Mouse (Mus musculus): ENCODE results near the gene Jak3. TPM values are rescaled to one million over a fixed set of nuclear protein-coding genes. Genes with fewer than 3 reads are reported as not detected.

Gene Jak3
- polyA plus RNA-seq, 1 experiment: 1.5 TPM

GRCm38 (mm10) chr8:71660325-71661120 is 15.6 kb upstream of the Jak3 start:
- no peaks in the 10 kb centered on the region for H3K79me2 ChIP-seq (ENCODE audit: control insufficient read depth, insufficient read depth)
- TF ChIP-seq POLR2A (IDR thresholded peaks at IDR 0.05; ENCODE audit: insufficient read length, low read depth) (no peak), USF1 (IDR thresholded peaks at IDR 0.05; ENCODE audit: low read depth) (no peak), SRF (IDR thresholded peaks at IDR 0.05; ENCODE audit: control insufficient read depth, insufficient read length, low read depth) (no peak), TCF3 (IDR thresholded peaks at IDR 0.05; ENCODE audit: insufficient read length, low read depth) (no peak), CEBPB (IDR thresholded peaks at IDR 0.05; ENCODE audit: insufficient read depth, poor library complexity, severe bottlenecking) (no peak), MAX (IDR thresholded peaks at IDR 0.05; ENCODE audit: low read depth) (no peak), MYOD1 (IDR thresholded peaks at IDR 0.05; ENCODE audit: control insufficient read depth in 1 of 3, insufficient read length in 2 of 3, low read depth in 2 of 3) (no peak), MYOG (IDR thresholded peaks at IDR 0.05; ENCODE audit: control insufficient read depth in 1 of 3, insufficient read depth in 1 of 3, insufficient read length in 2 of 3, low read depth in 2 of 3) (no peak), E2F4 (IDR thresholded peaks at IDR 0.05; ENCODE audit: insufficient read depth) (no peak), TCF12 (IDR thresholded peaks at IDR 0.05; ENCODE audit: insufficient read depth, poor library complexity, severe bottlenecking) (no peak), POLR2AphosphoS2 (IDR thresholded peaks at IDR 0.05; ENCODE audit: insufficient read length, low read depth) (no peak), REST (IDR thresholded peaks at IDR 0.05; ENCODE audit: insufficient read depth, insufficient read length) (no peak)
- no peaks in the 10 kb centered on the region for H3K36me3 ChIP-seq (ENCODE audit: control insufficient read depth, insufficient read depth)
- H3K4me3 ChIP-seq: no peak overlapping the region
- peak overlapping the region; percentile 44 for H3K4me2 ChIP-seq (ENCODE audit: low read depth)
- no peak overlapping the region for H3ac ChIP-seq (ENCODE audit: control insufficient read depth, insufficient read length)
- peaks cover 9% of the 10 kb centered on the region for H3K27me3 ChIP-seq (ENCODE audit: control insufficient read depth, insufficient read depth, insufficient read length)

- Histone ChIP-seq H3K4me2 (ENCODE audit: low read depth) (peak overlapping the region; percentile 85), H3K27me3 (ENCODE audit: control insufficient read depth, insufficient read depth, insufficient read length) (peaks cover 8% of the 10 kb centered on the region), H3K4me3 (peak overlapping the region; percentile 12), H3ac (ENCODE audit: control insufficient read depth, insufficient read length) (no peak overlapping the region), H3K79me2 (ENCODE audit: control insufficient read depth, insufficient read depth) (no peaks in the 10 kb centered on the region), H3K36me3 (ENCODE audit: control insufficient read depth, insufficient read depth) (no peaks in the 10 kb centered on the region)
- peak; percentile 21 for TF ChIP-seq POLR2A (IDR thresholded peaks at IDR 0.05; ENCODE audit: insufficient read length, low read depth)
- TF ChIP-seq MYOD1 (IDR thresholded peaks at IDR 0.05; ENCODE audit: control insufficient read depth in 1 of 3, insufficient read length in 2 of 3, low read depth in 2 of 3): peak in 1 of 3 experiments; percentile 56
- no peak for TF ChIP-seq SRF (IDR thresholded peaks at IDR 0.05; ENCODE audit: control insufficient read depth, insufficient read length, low read depth)
- TF ChIP-seq MYOG (IDR thresholded peaks at IDR 0.05; ENCODE audit: control insufficient read depth in 1 of 3, insufficient read depth in 1 of 3, insufficient read length in 2 of 3, low read depth in 2 of 3): peak in 1 of 3 experiments; percentile 37
- TF ChIP-seq POLR2AphosphoS2 (IDR thresholded peaks at IDR 0.05; ENCODE audit: insufficient read length, low read depth): peak; percentile 52
- no peak for TF ChIP-seq CEBPB (IDR thresholded peaks at IDR 0.05; ENCODE audit: insufficient read depth, poor library complexity, severe bottlenecking)
- TF ChIP-seq MAX (IDR thresholded peaks at IDR 0.05; ENCODE audit: low read depth): no peak
Observed at GRCm38 (mm10) chr8:71665331-71666130, 10.6 kb upstream of the Jak3 start.

- Histone ChIP-seq H3K27me3 (ENCODE audit: control insufficient read depth, insufficient read depth, insufficient read length) (peaks cover 8% of the 10 kb centered on the region), H3K4me2 (ENCODE audit: low read depth) (peak overlapping the region; percentile 85), H3K36me3 (ENCODE audit: control insufficient read depth, insufficient read depth) (no peaks in the 10 kb centered on the region), H3ac (ENCODE audit: control insufficient read depth, insufficient read length) (no peak overlapping the region), H3K79me2 (ENCODE audit: control insufficient read depth, insufficient read depth) (no peaks in the 10 kb centered on the region), H3K4me3 (no peak overlapping the region)
- TF ChIP-seq TCF3 (IDR thresholded peaks at IDR 0.05; ENCODE audit: insufficient read length, low read depth): no peak
- no peak for TF ChIP-seq USF1 (IDR thresholded peaks at IDR 0.05; ENCODE audit: low read depth)
- no peak for TF ChIP-seq CEBPB (IDR thresholded peaks at IDR 0.05; ENCODE audit: insufficient read depth, poor library complexity, severe bottlenecking)
- TF ChIP-seq E2F4 (IDR thresholded peaks at IDR 0.05; ENCODE audit: insufficient read depth): no peak
- TF ChIP-seq MYOG (IDR thresholded peaks at IDR 0.05; ENCODE audit: control insufficient read depth in 1 of 3, insufficient read depth in 1 of 3, insufficient read length in 2 of 3, low read depth in 2 of 3): no peak
- TF ChIP-seq TCF12 (IDR thresholded peaks at IDR 0.05; ENCODE audit: insufficient read depth, poor library complexity, severe bottlenecking): no peak
- no peak for TF ChIP-seq REST (IDR thresholded peaks at IDR 0.05; ENCODE audit: insufficient read depth, insufficient read length)
- TF ChIP-seq MAX (IDR thresholded peaks at IDR 0.05; ENCODE audit: low read depth): no peak
- no peak for TF ChIP-seq SRF (IDR thresholded peaks at IDR 0.05; ENCODE audit: control insufficient read depth, insufficient read length, low read depth)
- TF ChIP-seq POLR2A (IDR thresholded peaks at IDR 0.05; ENCODE audit: insufficient read length, low read depth): no peak
- no peak for TF ChIP-seq MYOD1 (IDR thresholded peaks at IDR 0.05; ENCODE audit: control insufficient read depth in 1 of 3, insufficient read length in 2 of 3, low read depth in 2 of 3)
- TF ChIP-seq POLR2AphosphoS2 (IDR thresholded peaks at IDR 0.05; ENCODE audit: insufficient read length, low read depth): no peak
Observed at GRCm38 (mm10) chr8:71666855-71667254, 9.2 kb upstream of the Jak3 start.

GRCm38 (mm10) chr8:71667256-71667655 is 8.8 kb upstream of the Jak3 start:
- H3K36me3 ChIP-seq (ENCODE audit: control insufficient read depth, insufficient read depth): no peaks in the 10 kb centered on the region
- no peaks in the 10 kb centered on the region for H3K79me2 ChIP-seq (ENCODE audit: control insufficient read depth, insufficient read depth)
- peak overlapping the region; percentile 85 for H3K4me2 ChIP-seq (ENCODE audit: low read depth)
- H3K4me3 ChIP-seq: peak overlapping the region; percentile 44
- H3K27me3 ChIP-seq (ENCODE audit: control insufficient read depth, insufficient read depth, insufficient read length): peaks cover 6% of the 10 kb centered on the region
- TF ChIP-seq TCF12 (IDR thresholded peaks at IDR 0.05; ENCODE audit: insufficient read depth, poor library complexity, severe bottlenecking) (no peak), SRF (IDR thresholded peaks at IDR 0.05; ENCODE audit: control insufficient read depth, insufficient read length, low read depth) (no peak), POLR2A (IDR thresholded peaks at IDR 0.05; ENCODE audit: insufficient read length, low read depth) (no peak), REST (IDR thresholded peaks at IDR 0.05; ENCODE audit: insufficient read depth, insufficient read length) (no peak), MAX (IDR thresholded peaks at IDR 0.05; ENCODE audit: low read depth) (no peak), TCF3 (IDR thresholded peaks at IDR 0.05; ENCODE audit: insufficient read length, low read depth) (no peak), USF1 (IDR thresholded peaks at IDR 0.05; ENCODE audit: low read depth) (no peak), MYOG (IDR thresholded peaks at IDR 0.05; ENCODE audit: control insufficient read depth in 1 of 3, insufficient read depth in 1 of 3, insufficient read length in 2 of 3, low read depth in 2 of 3) (no peak), CEBPB (IDR thresholded peaks at IDR 0.05; ENCODE audit: insufficient read depth, poor library complexity, severe bottlenecking) (no peak), E2F4 (IDR thresholded peaks at IDR 0.05; ENCODE audit: insufficient read depth) (no peak), MYOD1 (IDR thresholded peaks at IDR 0.05; ENCODE audit: control insufficient read depth in 1 of 3, insufficient read length in 2 of 3, low read depth in 2 of 3) (no peak), POLR2AphosphoS2 (IDR thresholded peaks at IDR 0.05; ENCODE audit: insufficient read length, low read depth) (no peak)
- no peak overlapping the region for H3ac ChIP-seq (ENCODE audit: control insufficient read depth, insufficient read length)

All from myocyte (in vitro differentiated cells).